Mouse (Mus musculus): ENCODE measurements at regions not wholly inside any gene's neighbourhood (a gene's known extent, or its start where the extent isn't known, plus 50 kb on each side); places are given as distances from the start of the nearest gene placed in this dataset.
"Not testable (repeated sequence)": the region's sequence is repeated elsewhere in the genome, so short reads cannot be mapped to it uniquely, and the experiment has no call there.

DNA sequence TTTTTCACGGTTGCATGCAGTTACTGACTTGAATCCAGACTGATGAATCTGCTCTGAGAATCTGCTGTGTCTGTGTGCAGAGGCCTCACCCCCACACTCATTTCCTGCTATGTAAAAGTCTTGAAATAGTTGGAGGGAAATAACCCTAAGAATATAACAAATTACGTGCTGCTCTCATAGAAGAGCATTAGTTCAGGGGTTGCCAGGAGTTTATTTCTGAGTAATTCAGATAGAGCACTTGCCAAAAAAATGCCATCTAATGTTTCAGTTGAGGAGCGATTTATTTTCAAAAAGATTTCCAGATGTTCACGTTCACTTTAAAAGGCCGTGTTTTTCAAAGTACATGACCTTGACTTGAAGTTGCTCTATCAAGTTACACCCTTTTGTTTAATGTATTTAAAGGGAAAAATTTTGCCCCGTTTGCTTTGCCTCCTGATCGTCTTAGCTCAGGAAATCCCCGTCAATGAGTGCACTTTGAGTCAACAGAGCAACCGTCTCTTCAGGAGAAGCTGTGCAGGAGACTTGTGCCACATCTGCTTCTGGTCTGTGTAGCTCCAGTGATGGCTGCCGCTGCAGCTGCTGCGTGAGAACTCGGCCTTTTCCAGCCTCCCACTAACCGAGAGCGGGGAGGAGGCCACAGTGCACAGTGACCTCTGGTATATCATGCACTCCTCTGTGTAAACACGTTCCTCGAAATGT is 50.9 kb upstream of the Sec61g start:
- Histone ChIP-seq H3K36me3 (no peaks in the 10 kb centered on the region), H3K4me3 (no peak overlapping the region), H3K4me1 (peaks cover 3% of the 10 kb centered on the region), H3K27ac (peak overlapping the region; percentile 52; the same call in 1 of the 2 replicates), H3K9me3 (no peaks in the 10 kb centered on the region), H3K27me3 (ENCODE audit: insufficient read depth, poor library complexity, severe bottlenecking) (no peaks in the 10 kb centered on the region)
- WGBS = 50% methylated on average over 16 of the region's 16 CpGs
- no peak for DNase-seq (ENCODE audit: low spot score)

GRCm38 (mm10) chr11:16561727-16562126 is 53.4 kb upstream of the Sec61g start:
- no peak overlapping the region for H3K27ac ChIP-seq
- DNase-seq (ENCODE audit: low spot score) = no peak
- no peaks in the 10 kb centered on the region for H3K27me3 ChIP-seq (ENCODE audit: insufficient read depth, poor library complexity, severe bottlenecking)
- H3K4me1 ChIP-seq = peaks cover 3% of the 10 kb centered on the region
- H3K9me3 ChIP-seq = no peaks in the 10 kb centered on the region
- no peak overlapping the region for H3K4me3 ChIP-seq
- no peaks in the 10 kb centered on the region for H3K36me3 ChIP-seq
- WGBS = 80% methylated on average over 4 of the region's 4 CpGs

GRCm38 (mm10) chr11:16589085-16589680 is 80.9 kb upstream of the Sec61g start:
- no peak for DNase-seq (ENCODE audit: low spot score)
- H3K27me3 ChIP-seq (ENCODE audit: insufficient read depth, poor library complexity, severe bottlenecking) = no peaks in the 10 kb centered on the region

GRCm38 (mm10) chr11:16590541-16590940 is 82.3 kb upstream of the Sec61g start:
- no peak for DNase-seq (ENCODE audit: low spot score)
- H3K4me3 ChIP-seq = no peak overlapping the region
- H3K36me3 ChIP-seq = no peaks in the 10 kb centered on the region
- H3K9me3 ChIP-seq = no peaks in the 10 kb centered on the region
- H3K27me3 ChIP-seq (ENCODE audit: insufficient read depth, poor library complexity, severe bottlenecking) = no peaks in the 10 kb centered on the region
- WGBS = 75% methylated on average over 4 of the region's 4 CpGs
- H3K4me1 ChIP-seq = peaks cover 27% of the 10 kb centered on the region
- peak overlapping the region; percentile 91; the same call in 1 of the 2 replicates for H3K27ac ChIP-seq

More at GRCm38 (mm10) chr11:16589085-16589680, 80.9 kb upstream of the Sec61g start:
- 60% methylated on average over 4 of the region's 4 CpGs for WGBS
- Histone ChIP-seq H3K9me3 (no peaks in the 10 kb centered on the region), H3K27ac (0 out of 2 replicates have a peak overlapping the region, but pooled peaks have one; percentile 29), H3K4me1 (peaks cover 28% of the 10 kb centered on the region), H3K36me3 (no peaks in the 10 kb centered on the region), H3K4me3 (no peak overlapping the region)

DNA sequence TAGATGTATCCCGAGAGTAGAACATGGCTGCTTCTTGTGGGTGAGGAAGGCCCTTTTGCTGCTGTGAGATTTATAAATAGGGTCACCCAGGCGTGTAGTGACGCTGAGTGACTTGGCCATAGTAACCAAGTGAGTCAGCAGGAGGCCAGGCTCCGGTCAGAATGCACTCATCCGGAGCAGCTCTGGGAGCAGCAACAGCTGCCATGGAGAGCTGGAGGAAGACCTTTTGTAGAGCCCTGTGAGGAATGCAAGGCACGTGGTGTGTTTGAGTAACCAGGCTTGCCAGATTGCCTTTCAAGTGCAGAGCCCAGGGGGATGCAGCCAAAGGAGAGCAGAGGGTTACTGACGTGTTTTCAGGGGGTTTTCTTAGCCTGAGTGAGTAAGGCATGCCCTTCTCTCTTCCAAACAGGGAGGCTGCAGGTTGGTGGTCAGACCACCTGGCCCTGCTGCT is 83.2 kb upstream of the Sec61g start:
- Histone ChIP-seq H3K27me3 (ENCODE audit: insufficient read depth, poor library complexity, severe bottlenecking) (no peaks in the 10 kb centered on the region), H3K27ac (peak overlapping the region; percentile 91), H3K4me1 (peaks cover 27% of the 10 kb centered on the region), H3K36me3 (no peaks in the 10 kb centered on the region), H3K9me3 (no peaks in the 10 kb centered on the region), H3K4me3 (peak overlapping the region; percentile 29)
- DNase-seq (ENCODE audit: low spot score) = peak; percentile 95
- 6% methylated on average over 7 of the region's 7 CpGs for WGBS

- H3K36me3 ChIP-seq = no peaks in the 10 kb centered on the region
- H3K27ac ChIP-seq = peak overlapping the region; percentile 91
- peak overlapping the region; percentile 29; the same call in 1 of the 2 replicates for H3K4me3 ChIP-seq
- H3K9me3 ChIP-seq = no peaks in the 10 kb centered on the region
- DNase-seq (ENCODE audit: low spot score) = no peak
- H3K27me3 ChIP-seq (ENCODE audit: insufficient read depth, poor library complexity, severe bottlenecking) = no peaks in the 10 kb centered on the region
- WGBS = 49% methylated on average over 4 of the region's 4 CpGs
- H3K4me1 ChIP-seq = peaks cover 27% of the 10 kb centered on the region
These were observed 83.7 kb upstream of the Sec61g start for GRCm38 (mm10) chr11:16592006-16592405.

DNA sequence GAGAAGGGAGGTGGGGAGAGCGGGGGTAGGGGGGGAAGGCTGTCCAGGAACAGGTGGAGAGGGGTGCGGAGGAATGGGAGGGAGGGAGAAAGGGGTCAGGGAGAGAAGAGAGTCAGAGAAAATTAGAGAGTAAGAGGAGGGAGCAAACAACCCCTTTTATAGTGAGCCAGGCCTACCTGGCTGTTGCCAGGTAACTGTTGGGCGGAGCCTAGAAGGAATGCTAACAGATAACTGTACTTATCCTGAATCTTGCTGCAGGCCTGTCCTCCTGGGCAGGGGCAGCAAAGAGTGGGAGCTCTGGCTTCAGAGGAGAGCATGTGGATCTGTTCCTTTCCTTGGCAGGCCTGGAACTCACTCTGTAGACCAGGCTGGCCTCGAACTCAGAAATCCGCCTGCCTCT is 84.5 kb upstream of the Sec61g start:
- Histone ChIP-seq H3K4me3 (no peak overlapping the region), H3K27me3 (ENCODE audit: insufficient read depth, poor library complexity, severe bottlenecking) (no peaks in the 10 kb centered on the region), H3K27ac (peak overlapping the region; percentile 91), H3K36me3 (no peaks in the 10 kb centered on the region), H3K4me1 (peaks cover 27% of the 10 kb centered on the region), H3K9me3 (no peaks in the 10 kb centered on the region)
- no peak for DNase-seq (ENCODE audit: low spot score)
- 89% methylated on average over 5 of the region's 5 CpGs for WGBS

- Histone ChIP-seq H3K9me3 (no peaks in the 10 kb centered on the region), H3K4me3 (no peak overlapping the region), H3K27me3 (ENCODE audit: insufficient read depth, poor library complexity, severe bottlenecking) (no peaks in the 10 kb centered on the region), H3K4me1 (peaks cover 23% of the 10 kb centered on the region), H3K36me3 (0 out of 2 replicates have a peak, but pooled peaks cover 1% of the 10 kb centered on the region), H3K27ac (no peak overlapping the region)
- 65% methylated on average over 1 of the region's 1 CpGs for WGBS
- DNase-seq (ENCODE audit: low spot score) = no peak
These were observed 86.5 kb upstream of the Sec61g start for GRCm38 (mm10) chr11:16594832-16595231.

DNA sequence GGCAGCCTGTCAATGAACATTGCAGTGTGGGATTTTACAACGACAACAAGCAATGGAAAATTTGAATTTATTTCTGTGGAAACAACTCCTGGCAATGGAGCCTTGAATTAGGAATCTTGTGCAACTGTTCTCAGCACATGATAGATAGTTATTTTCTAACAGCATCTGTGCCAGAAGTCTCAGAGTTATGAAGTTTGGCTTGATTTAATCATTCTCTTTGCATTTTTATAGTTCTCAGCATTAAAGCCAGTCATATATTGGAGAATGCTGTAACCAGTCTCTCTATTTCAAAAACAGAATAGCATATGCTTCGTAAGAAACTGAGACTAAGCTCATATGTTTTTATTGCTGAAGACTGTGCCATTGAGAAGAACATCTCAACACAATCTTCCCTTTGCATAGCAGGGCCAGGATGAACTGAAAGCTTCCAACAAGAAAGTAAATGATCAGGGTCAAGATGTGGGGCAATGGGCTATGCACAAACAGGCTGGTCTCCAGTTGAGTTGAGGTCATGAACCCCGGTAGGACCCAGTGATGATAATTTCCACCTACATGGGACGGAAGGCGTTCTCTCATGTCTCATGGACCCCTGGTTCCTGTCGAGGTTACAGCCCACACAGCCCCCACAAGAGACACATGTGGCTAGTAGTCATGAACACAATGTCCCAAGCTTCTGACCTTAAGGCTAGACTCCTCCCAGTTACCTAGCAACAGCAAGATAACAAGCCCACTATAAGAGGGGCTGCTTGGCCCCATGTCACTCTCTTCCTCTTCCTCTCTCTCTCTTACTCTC is 89.0 kb upstream of the Sec61g start:
- WGBS = 87% methylated on average over 6 of the region's 6 CpGs
- H3K4me3 ChIP-seq = no peak overlapping the region
- peaks cover 4% of the 10 kb centered on the region; the same call in 1 of the 2 replicates for H3K36me3 ChIP-seq
- DNase-seq (ENCODE audit: low spot score) = no peak
- no peaks in the 10 kb centered on the region for H3K27me3 ChIP-seq (ENCODE audit: insufficient read depth, poor library complexity, severe bottlenecking)
- no peak overlapping the region for H3K27ac ChIP-seq
- peaks cover 7% of the 10 kb centered on the region for H3K4me1 ChIP-seq
- no peaks in the 10 kb centered on the region for H3K9me3 ChIP-seq

DNA sequence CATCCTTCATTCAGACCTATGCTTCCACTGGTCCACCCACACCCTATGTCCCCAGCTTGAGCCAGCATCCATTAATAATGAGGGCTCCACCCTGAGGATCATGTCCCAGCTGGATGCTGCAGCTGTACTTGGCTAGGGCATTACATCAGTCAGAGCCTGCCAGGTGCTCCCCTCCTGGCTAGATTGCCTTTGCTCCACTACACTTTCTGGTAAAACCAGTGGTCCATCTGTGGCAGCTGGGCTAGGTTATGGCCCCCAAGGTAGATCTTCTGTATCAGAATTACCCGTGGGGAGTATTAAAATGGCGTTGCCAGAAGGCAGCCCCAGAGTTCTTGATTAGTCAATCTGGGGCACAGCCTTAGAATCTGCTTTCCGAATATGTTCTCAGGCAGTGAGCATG is 94.7 kb upstream of the Sec61g start:
- no peaks in the 10 kb centered on the region for H3K9me3 ChIP-seq
- 0 out of 2 replicates have a peak, but pooled peaks cover 3% of the 10 kb centered on the region for H3K4me1 ChIP-seq
- H3K27ac ChIP-seq = no peak overlapping the region
- WGBS = 82% methylated on average over 3 of the region's 3 CpGs
- H3K36me3 ChIP-seq = peaks cover 4% of the 10 kb centered on the region; the same call in 1 of the 2 replicates
- no peaks in the 10 kb centered on the region for H3K27me3 ChIP-seq (ENCODE audit: insufficient read depth, poor library complexity, severe bottlenecking)
- no peak overlapping the region for H3K4me3 ChIP-seq
- DNase-seq (ENCODE audit: low spot score) = no peak

DNA sequence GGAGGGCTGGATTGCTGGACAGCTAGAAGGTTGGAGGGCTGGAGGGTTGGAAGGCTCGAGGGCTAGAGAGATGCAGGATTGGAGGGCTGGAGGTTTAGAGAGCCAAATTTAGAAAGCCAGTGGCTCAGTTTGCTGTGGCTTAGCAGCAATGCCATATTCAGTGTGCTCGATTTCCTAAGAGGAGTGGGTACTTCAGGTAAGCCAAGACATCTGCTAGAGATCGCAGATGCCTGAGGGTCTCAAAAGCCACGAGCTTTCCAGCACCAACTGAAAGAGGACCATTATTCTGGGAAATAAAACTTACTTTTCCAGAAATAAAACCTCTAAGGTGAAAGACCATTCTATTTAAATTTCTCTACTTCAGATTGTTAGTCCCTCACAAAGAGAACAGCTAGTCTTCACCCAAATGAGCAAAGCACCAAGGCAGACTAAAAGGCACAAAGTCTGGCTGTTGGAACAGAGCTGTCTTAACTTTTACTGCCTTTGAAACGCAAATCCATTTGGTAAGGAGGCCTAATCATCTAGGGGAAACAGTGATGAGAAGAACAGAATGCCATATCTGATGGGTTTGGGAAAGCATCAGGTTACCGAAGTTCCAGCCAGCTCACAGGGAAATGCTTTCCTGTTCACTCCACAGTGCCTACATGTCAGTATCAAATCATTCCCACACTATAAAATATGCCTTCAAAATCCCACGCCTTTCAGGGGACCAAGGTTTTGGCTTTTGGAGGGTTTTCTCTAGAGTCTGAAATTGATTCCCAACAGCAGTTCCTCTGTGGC is 98.3 kb upstream of the Sec61g start:
- no peaks in the 10 kb centered on the region for H3K36me3 ChIP-seq
- H3K4me3 ChIP-seq = no peak overlapping the region
- H3K4me1 ChIP-seq = 0 out of 2 replicates have a peak, but pooled peaks cover 3% of the 10 kb centered on the region
- H3K27me3 ChIP-seq (ENCODE audit: insufficient read depth, poor library complexity, severe bottlenecking) = no peaks in the 10 kb centered on the region
- H3K27ac ChIP-seq = no peak overlapping the region
- H3K9me3 ChIP-seq = no peaks in the 10 kb centered on the region
- 64% methylated on average over 7 of the region's 7 CpGs for WGBS
- DNase-seq (ENCODE audit: low spot score) = no peak

DNA sequence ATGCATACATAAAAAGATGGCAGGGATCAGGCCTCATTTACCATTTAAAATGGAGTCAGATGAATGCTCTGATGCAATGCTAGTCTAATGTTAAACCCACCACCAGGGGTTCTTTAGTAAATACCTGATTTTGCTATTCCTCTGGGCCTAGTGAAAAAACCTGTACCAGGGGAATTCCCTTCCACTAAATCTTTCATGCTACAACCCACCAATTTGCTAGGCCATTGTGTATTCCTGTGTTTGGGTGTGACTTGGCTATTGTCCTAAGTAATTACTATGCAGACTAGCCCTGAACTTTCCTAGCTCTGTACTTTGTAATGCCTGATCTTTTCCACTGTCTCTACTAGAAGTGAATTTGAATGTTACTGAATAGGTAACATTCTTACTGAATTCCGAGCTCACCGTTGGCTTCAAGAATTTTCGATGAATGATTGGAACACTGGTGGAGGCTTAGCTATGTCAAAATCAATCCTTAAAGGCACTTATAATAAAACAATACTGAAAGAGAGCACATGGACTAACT is 99.7 kb upstream of the Sec61g start:
- H3K27me3 ChIP-seq (ENCODE audit: insufficient read depth, poor library complexity, severe bottlenecking); DNase-seq (ENCODE audit: low spot score); H3K4me3 ChIP-seq; H3K9me3 ChIP-seq; H3K36me3 ChIP-seq; H3K4me1 ChIP-seq; H3K27ac ChIP-seq: not testable (repeated sequence)
- whole genome bisulfite sequencing = 91% methylated on average over 3 of the region's 3 CpGs
